Mouse (Mus musculus) effector memory CD4-positive, alpha-beta T cell, adult 5 months (primary cell): ENCODE results near the gene Sdr42e1. TPM values are rescaled to one million over a fixed set of nuclear protein-coding genes. Genes with fewer than 3 reads are reported as not detected.

Experiments used
- polyA plus RNA-seq: library from polyadenylated mRNA; unstranded; fragments of 100-300 nt; shearing (Covaris generic); gene quantifications from one replicate; pipeline ENCODE4 v1.2.1, GENCODE M21; 2017

Sdr42e1 gene
- polyA plus RNA-seq: 1.6 TPM

GRCm38 (mm10) chr8:117673430-117673830, at the start of gene Sdr42e1:
Gene Sdr42e1, minus strand, starts transcription at chr8:117673689.

GRCm38 (mm10) chr8:117701859-117702258, 28.4 kb upstream of the Sdr42e1 start, which contains the start of gene Hsd17b2:
Gene Hsd17b2, plus strand, starts transcription at chr8:117701904.

Other genes starting within 250 kb of the Sdr42e1 start
- 0.22 TPM for gene Plcg2, start 175.4 kb downstream of the Sdr42e1 start, polyA plus RNA-seq
- gene Hsd17b2, start 28.2 kb upstream of the Sdr42e1 start, polyA plus RNA-seq: not detected
- 45.0 TPM for gene Mphosph6, start 128.3 kb upstream of the Sdr42e1 start, polyA plus RNA-seq